Mouse (Mus musculus) bone marrow, adult 2 months (tissue): ENCODE measurements around the gene Fkbp4.

Experiments
- CTCF ChIP-seq: fragments of 200-500 bp; IDR thresholded peaks from 2 replicates; pipeline ENCODE4 v1.5.1; 2011; ENCODE audit warnings: low read length, control low read depth; ENCODE audit not compliant: control insufficient read depth, insufficient read depth
- POLR2A ChIP-seq: fragments of 200-500 bp; IDR thresholded peaks from 2 replicates; pipeline ENCODE4 v1.6.1; 2011; ENCODE audit warnings: low read depth, mild to moderate bottlenecking, control low read depth, low read length, borderline replicate concordance; ENCODE audit not compliant: control insufficient read depth

- TF ChIP-seq CTCF (no peak), POLR2A (no peak)
Measured at GRCm38 (mm10) chr6:128457186-128457585, 18.7 kb upstream of the Fkbp4 start.
